Mouse (Mus musculus): ENCODE results near the gene Cux1. TPM values are rescaled to one million over a fixed set of nuclear protein-coding genes. Genes with fewer than 3 reads are reported as not detected.

Gene Cux1
- polyA plus RNA-seq, 1 experiment from 2014 or later = 114 TPM

GRCm38 (mm10) chr5:136516593-136516992, 50.7 kb downstream of the Cux1 start:
- WGBS = 87% methylated on average over 3 of the region's 3 CpGs
- ATAC-seq (ENCODE audit: borderline replicate concordance, extremely low read depth, low FRiP score, low TSS enrichment) = no peak
- no peak overlapping the region for H3K9ac ChIP-seq
- no peak overlapping the region for H3K27ac ChIP-seq
- H3K36me3 ChIP-seq = no peaks in the 10 kb centered on the region
- H3K27me3 ChIP-seq = no peaks in the 10 kb centered on the region
- H3K4me2 ChIP-seq = no peak overlapping the region
- H3K4me3 ChIP-seq = no peak overlapping the region
- no peaks in the 10 kb centered on the region for H3K9me3 ChIP-seq
- peaks cover 37% of the 10 kb centered on the region for H3K4me1 ChIP-seq

- Histone ChIP-seq H3K27ac (no peak overlapping the region), H3K4me2 (no peak overlapping the region), H3K4me1 (peaks cover 56% of the 10 kb centered on the region), H3K9ac (no peak overlapping the region), H3K36me3 (no peaks in the 10 kb centered on the region), H3K27me3 (no peaks in the 10 kb centered on the region), H3K9me3 (no peaks in the 10 kb centered on the region), H3K4me3 (no peak overlapping the region)
- 26% methylated on average over 6 of the region's 6 CpGs for WGBS
- no peak for ATAC-seq (ENCODE audit: borderline replicate concordance, extremely low read depth, low FRiP score, low TSS enrichment)
These were observed 53.1 kb downstream of the Cux1 start for GRCm38 (mm10) chr5:136514049-136514677.

GRCm38 (mm10) chr5:136512103-136512674, 55.1 kb downstream of the Cux1 start:
- Histone ChIP-seq H3K27ac (no peak overlapping the region), H3K9ac (no peak overlapping the region), H3K9me3 (no peaks in the 10 kb centered on the region), H3K36me3 (no peaks in the 10 kb centered on the region), H3K4me3 (no peak overlapping the region), H3K27me3 (no peaks in the 10 kb centered on the region), H3K4me1 (peaks cover 58% of the 10 kb centered on the region), H3K4me2 (no peak overlapping the region)
- no peak for ATAC-seq (ENCODE audit: borderline replicate concordance, extremely low read depth, low FRiP score, low TSS enrichment)
- 73% methylated on average over 2 of the region's 2 CpGs for WGBS

GRCm38 (mm10) chr5:136511378-136511777, 55.9 kb downstream of the Cux1 start:
- H3K9me3 ChIP-seq = no peaks in the 10 kb centered on the region
- H3K9ac ChIP-seq = no peak overlapping the region
- H3K4me1 ChIP-seq = peaks cover 57% of the 10 kb centered on the region
- H3K27me3 ChIP-seq = no peaks in the 10 kb centered on the region
- H3K36me3 ChIP-seq = no peaks in the 10 kb centered on the region
- ATAC-seq (ENCODE audit: borderline replicate concordance, extremely low read depth, low FRiP score, low TSS enrichment) = no peak
- 24% methylated on average over 7 of the region's 7 CpGs for WGBS
- H3K27ac ChIP-seq = no peak overlapping the region
- no peak overlapping the region for H3K4me2 ChIP-seq
- no peak overlapping the region for H3K4me3 ChIP-seq

GRCm38 (mm10) chr5:136510609-136511008, 56.7 kb downstream of the Cux1 start:
- no peak for ATAC-seq (ENCODE audit: borderline replicate concordance, extremely low read depth, low FRiP score, low TSS enrichment)
- Histone ChIP-seq H3K4me1 (peaks cover 52% of the 10 kb centered on the region), H3K9me3 (no peaks in the 10 kb centered on the region), H3K9ac (no peak overlapping the region), H3K4me3 (no peak overlapping the region), H3K27me3 (no peaks in the 10 kb centered on the region), H3K36me3 (no peaks in the 10 kb centered on the region), H3K27ac (no peak overlapping the region), H3K4me2 (no peak overlapping the region)
- 85% methylated on average over 5 of the region's 5 CpGs for WGBS

- no peak overlapping the region for H3K27ac ChIP-seq
- H3K27me3 ChIP-seq = no peaks in the 10 kb centered on the region
- no peak for ATAC-seq (ENCODE audit: borderline replicate concordance, extremely low read depth, low FRiP score, low TSS enrichment)
- no peak overlapping the region for H3K4me2 ChIP-seq
- H3K4me3 ChIP-seq = no peak overlapping the region
- WGBS = 74% methylated on average over 4 of the region's 4 CpGs
- peaks cover 51% of the 10 kb centered on the region for H3K4me1 ChIP-seq
- H3K36me3 ChIP-seq = no peaks in the 10 kb centered on the region
- no peak overlapping the region for H3K9ac ChIP-seq
- H3K9me3 ChIP-seq = no peaks in the 10 kb centered on the region
These were observed 59.7 kb downstream of the Cux1 start for GRCm38 (mm10) chr5:136507629-136508028.

- Histone ChIP-seq H3K9ac (no peak overlapping the region), H3K27ac (no peak overlapping the region), H3K4me3 (no peak overlapping the region), H3K4me2 (no peak overlapping the region), H3K9me3 (no peaks in the 10 kb centered on the region), H3K36me3 (no peaks in the 10 kb centered on the region), H3K27me3 (no peaks in the 10 kb centered on the region), H3K4me1 (peaks cover 52% of the 10 kb centered on the region)
- 73% methylated on average over 1 of the region's 1 CpGs for WGBS
- no peak for ATAC-seq (ENCODE audit: borderline replicate concordance, extremely low read depth, low FRiP score, low TSS enrichment)
These were observed 61.0 kb downstream of the Cux1 start for GRCm38 (mm10) chr5:136506262-136506661.

- Histone ChIP-seq H3K9ac (no peak overlapping the region), H3K27ac (peak overlapping the region; percentile 29; the same call in 1 of the 2 replicates), H3K9me3 (no peaks in the 10 kb centered on the region), H3K36me3 (no peaks in the 10 kb centered on the region), H3K27me3 (no peaks in the 10 kb centered on the region), H3K4me3 (no peak overlapping the region), H3K4me1 (peaks cover 59% of the 10 kb centered on the region), H3K4me2 (no peak overlapping the region)
- whole genome bisulfite sequencing = 22% methylated on average over 5 of the region's 5 CpGs
- no peak for ATAC-seq (ENCODE audit: borderline replicate concordance, extremely low read depth, low FRiP score, low TSS enrichment)
These were observed 64.7 kb downstream of the Cux1 start for GRCm38 (mm10) chr5:136502491-136503086.

- Histone ChIP-seq H3K36me3 (no peaks in the 10 kb centered on the region), H3K4me2 (no peak overlapping the region), H3K4me3 (no peak overlapping the region), H3K9me3 (no peaks in the 10 kb centered on the region), H3K27me3 (no peaks in the 10 kb centered on the region), H3K4me1 (peaks cover 57% of the 10 kb centered on the region), H3K27ac (peak overlapping the region; percentile 39; the same call in 1 of the 2 replicates), H3K9ac (no peak overlapping the region)
- 0 out of 2 replicates have a peak, but pooled peaks have one; percentile 25 for ATAC-seq (ENCODE audit: borderline replicate concordance, extremely low read depth, low FRiP score, low TSS enrichment)
- WGBS = 34% methylated on average over 6 of the region's 6 CpGs
These were observed 66.9 kb downstream of the Cux1 start for GRCm38 (mm10) chr5:136500307-136500871.

- H3K27ac ChIP-seq = peak overlapping the region; percentile 12; the same call in 1 of the 2 replicates
- peaks cover 57% of the 10 kb centered on the region for H3K4me1 ChIP-seq
- H3K4me3 ChIP-seq = no peak overlapping the region
- no peak overlapping the region for H3K4me2 ChIP-seq
- 79% methylated on average over 2 of the region's 2 CpGs for WGBS
- ATAC-seq (ENCODE audit: borderline replicate concordance, extremely low read depth, low FRiP score, low TSS enrichment) = no peak
- H3K9me3 ChIP-seq = no peaks in the 10 kb centered on the region
- no peaks in the 10 kb centered on the region for H3K36me3 ChIP-seq
- no peak overlapping the region for H3K9ac ChIP-seq
- H3K27me3 ChIP-seq = no peaks in the 10 kb centered on the region
These were observed 68.0 kb downstream of the Cux1 start for GRCm38 (mm10) chr5:136499316-136499715.

GRCm38 (mm10) chr5:136498741-136499140, 68.5 kb downstream of the Cux1 start:
- Histone ChIP-seq H3K9me3 (no peaks in the 10 kb centered on the region), H3K4me2 (no peak overlapping the region), H3K27me3 (no peaks in the 10 kb centered on the region), H3K36me3 (no peaks in the 10 kb centered on the region), H3K4me1 (peaks cover 51% of the 10 kb centered on the region), H3K4me3 (no peak overlapping the region), H3K27ac (0 out of 2 replicates have a peak overlapping the region, but pooled peaks have one; percentile 16), H3K9ac (no peak overlapping the region)
- ATAC-seq (ENCODE audit: borderline replicate concordance, extremely low read depth, low FRiP score, low TSS enrichment) = no peak
- 63% methylated on average over 3 of the region's 3 CpGs for WGBS

GRCm38 (mm10) chr5:136497301-136497700, 70.0 kb downstream of the Cux1 start:
- Histone ChIP-seq H3K4me1 (peaks cover 40% of the 10 kb centered on the region), H3K9me3 (no peaks in the 10 kb centered on the region), H3K4me3 (no peak overlapping the region), H3K9ac (no peak overlapping the region), H3K4me2 (no peak overlapping the region), H3K27me3 (no peaks in the 10 kb centered on the region), H3K27ac (no peak overlapping the region), H3K36me3 (no peaks in the 10 kb centered on the region)
- WGBS = 62% methylated on average over 2 of the region's 2 CpGs
- ATAC-seq (ENCODE audit: borderline replicate concordance, extremely low read depth, low FRiP score, low TSS enrichment) = no peak

All from lung, embryonic 15.5 days (tissue).